Mouse (Mus musculus): Measurements from ENCODE around the gene Tef. TPM values are rescaled to one million over a fixed set of nuclear protein-coding genes. Genes with fewer than 3 reads are reported as not detected.
A peak's percentile ranks its signal among the peaks of the same experiment; 100 is the strongest.

The Tef gene
- polyA plus RNA-seq, 1 experiment, result 33.9 TPM

DNA sequence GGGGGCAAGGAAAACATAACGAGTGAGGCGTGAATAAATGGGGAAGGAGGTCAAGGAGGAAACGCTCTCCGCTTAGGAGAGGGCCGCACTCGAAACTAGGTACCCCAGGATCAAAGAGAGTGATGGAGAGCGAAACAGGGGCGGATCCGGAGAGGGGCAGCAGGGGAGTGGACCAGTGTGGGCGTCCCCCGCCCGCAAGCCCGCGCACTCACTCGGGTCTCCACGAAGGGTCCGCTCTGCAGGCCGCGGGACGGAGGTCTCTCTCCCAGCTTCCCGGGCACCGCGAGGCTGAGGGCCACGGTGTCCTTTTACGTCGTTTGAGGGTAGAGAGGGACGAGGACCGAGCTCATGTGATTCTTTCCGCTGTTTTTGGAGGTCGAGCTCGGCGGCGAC lies 55.5 kb downstream of the Tef start:
- Histone ChIP-seq H3K9ac (ENCODE audit: low read depth, poor library complexity, severe bottlenecking) (peak overlapping the region; percentile 67), H3K27ac (ENCODE audit: insufficient read depth, low read length) (no peak overlapping the region), H3K27me3 (ENCODE audit: control insufficient read depth, insufficient read depth, low read length, poor library complexity, severe bottlenecking) (no peaks in the 10 kb centered on the region), H3K4me1 (ENCODE audit: control insufficient read depth, insufficient read depth, low read length) (no peaks in the 10 kb centered on the region), H3K9me3 (replicated peaks; ENCODE audit: control insufficient read depth, insufficient read depth, low read length, poor library complexity, severe bottlenecking) (no peaks in the 10 kb centered on the region), H3K36me3 (ENCODE audit: control insufficient read depth, insufficient read depth, low read length, poor library complexity, severe bottlenecking) (no peaks in the 10 kb centered on the region), H3K4me3 (ENCODE audit: low read depth, low read length) (peak overlapping the region; percentile 76)
- no peak for TF ChIP-seq POLR2A (IDR thresholded peaks at IDR 0.05; ENCODE audit: insufficient read depth, low read length)

DNA sequence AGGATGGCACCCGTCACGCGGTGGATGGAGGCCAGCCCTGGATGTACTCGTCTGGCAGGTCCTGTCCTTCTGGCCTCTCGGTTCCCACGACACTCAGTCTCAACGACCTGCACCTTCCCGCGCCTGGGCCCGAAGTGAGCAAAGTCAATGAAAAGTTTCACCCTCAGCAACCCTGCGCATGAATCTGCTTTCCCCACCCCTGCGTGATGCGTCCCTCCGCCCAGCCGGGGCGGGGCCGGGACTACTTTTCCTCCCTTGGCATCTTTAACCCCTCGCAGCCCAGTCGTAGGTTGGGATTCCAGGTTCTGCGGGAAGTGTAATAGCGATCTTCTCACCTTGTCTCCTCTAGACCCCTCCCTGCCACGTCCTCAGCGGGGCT lies 55.9 kb downstream of the Tef start:
- Histone ChIP-seq H3K9me3 (replicated peaks; ENCODE audit: control insufficient read depth, insufficient read depth, low read length, poor library complexity, severe bottlenecking) (no peaks in the 10 kb centered on the region), H3K4me1 (ENCODE audit: control insufficient read depth, insufficient read depth, low read length) (no peaks in the 10 kb centered on the region), H3K27me3 (ENCODE audit: control insufficient read depth, insufficient read depth, low read length, poor library complexity, severe bottlenecking) (no peaks in the 10 kb centered on the region), H3K27ac (ENCODE audit: insufficient read depth, low read length) (peak overlapping the region; percentile 32; the same call in 1 of the 2 replicates), H3K4me3 (ENCODE audit: low read depth, low read length) (peak overlapping the region; percentile 76), H3K9ac (ENCODE audit: low read depth, poor library complexity, severe bottlenecking) (peak overlapping the region; percentile 67), H3K36me3 (ENCODE audit: control insufficient read depth, insufficient read depth, low read length, poor library complexity, severe bottlenecking) (no peaks in the 10 kb centered on the region)
- TF ChIP-seq POLR2A (IDR thresholded peaks at IDR 0.05; ENCODE audit: insufficient read depth, low read length) (peak; percentile 99), CTCF (IDR thresholded peaks at IDR 0.05; ENCODE audit: low read depth, low read length) (no peak), EP300 (IDR thresholded peaks at IDR 0.05; ENCODE audit: insufficient read depth, low read depth, low read length) (peak; percentile 87)

DNA sequence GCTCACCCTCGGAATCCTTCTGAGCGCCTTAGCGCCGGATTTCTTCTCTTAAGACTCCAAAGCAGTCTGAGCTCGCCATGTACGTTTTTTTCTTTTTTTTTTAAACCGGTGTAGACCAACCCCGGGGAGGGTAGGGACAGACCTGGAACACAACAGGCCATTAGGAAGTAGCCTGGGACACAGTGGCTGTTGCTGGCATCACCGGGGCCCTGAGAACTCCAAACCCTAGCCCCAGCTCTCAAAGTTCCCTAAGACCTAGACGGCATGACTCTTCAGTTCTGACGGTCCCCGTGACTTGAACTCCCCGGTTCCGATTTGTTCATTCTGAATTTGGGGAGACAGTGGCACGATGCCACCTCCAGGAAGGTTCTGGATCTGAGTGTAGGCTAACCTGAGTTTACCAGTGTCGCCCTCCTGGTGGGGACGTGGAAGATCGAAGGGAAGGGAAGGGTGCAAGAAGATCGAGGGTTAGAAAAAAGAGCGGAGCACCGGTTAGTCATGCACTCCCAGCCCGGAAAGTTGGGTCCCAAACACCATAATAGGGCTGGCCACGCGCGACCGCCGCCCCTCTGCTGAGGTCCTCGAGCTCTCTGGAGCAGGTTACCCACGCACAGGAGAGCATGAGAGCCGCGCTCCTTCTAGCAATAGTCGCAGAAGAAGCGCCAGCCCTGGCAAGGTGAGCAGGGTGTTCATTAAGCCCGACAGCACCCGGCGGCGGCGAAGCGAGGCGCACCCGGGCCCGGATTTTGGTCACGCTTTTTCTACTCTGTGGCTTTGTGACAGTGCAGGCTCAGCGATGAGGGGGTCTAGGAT lies 56.5 kb downstream of the Tef start, which contains the start of gene Tob2:
Gene Tob2 (minus strand): TSS at position 280 of the 813 bp plus-strand sequence.
- no peak for TF ChIP-seq POLR2A (IDR thresholded peaks at IDR 0.05; ENCODE audit: insufficient read depth, low read length)
- no peak for TF ChIP-seq EP300 (IDR thresholded peaks at IDR 0.05; ENCODE audit: insufficient read depth, low read depth, low read length)
- TF ChIP-seq CTCF (IDR thresholded peaks at IDR 0.05; ENCODE audit: low read depth, low read length), result no peak
- H3K9ac ChIP-seq (ENCODE audit: low read depth, poor library complexity, severe bottlenecking), result peak within 1 kb of the TSS; percentile 67
- no peaks in the 10 kb centered on the region for H3K4me1 ChIP-seq (ENCODE audit: control insufficient read depth, insufficient read depth, low read length)
- no peaks in the 10 kb centered on the region for H3K9me3 ChIP-seq (replicated peaks; ENCODE audit: control insufficient read depth, insufficient read depth, low read length, poor library complexity, severe bottlenecking)
- H3K27me3 ChIP-seq (ENCODE audit: control insufficient read depth, insufficient read depth, low read length, poor library complexity, severe bottlenecking), result no peaks in the 10 kb centered on the region
- peak within 1 kb of the TSS; percentile 85 for H3K27ac ChIP-seq (ENCODE audit: insufficient read depth, low read length)
- H3K36me3 ChIP-seq (ENCODE audit: control insufficient read depth, insufficient read depth, low read length, poor library complexity, severe bottlenecking), result no peaks in the 10 kb centered on the region
- peak within 1 kb of the TSS; percentile 76 for H3K4me3 ChIP-seq (ENCODE audit: low read depth, low read length)

DNA sequence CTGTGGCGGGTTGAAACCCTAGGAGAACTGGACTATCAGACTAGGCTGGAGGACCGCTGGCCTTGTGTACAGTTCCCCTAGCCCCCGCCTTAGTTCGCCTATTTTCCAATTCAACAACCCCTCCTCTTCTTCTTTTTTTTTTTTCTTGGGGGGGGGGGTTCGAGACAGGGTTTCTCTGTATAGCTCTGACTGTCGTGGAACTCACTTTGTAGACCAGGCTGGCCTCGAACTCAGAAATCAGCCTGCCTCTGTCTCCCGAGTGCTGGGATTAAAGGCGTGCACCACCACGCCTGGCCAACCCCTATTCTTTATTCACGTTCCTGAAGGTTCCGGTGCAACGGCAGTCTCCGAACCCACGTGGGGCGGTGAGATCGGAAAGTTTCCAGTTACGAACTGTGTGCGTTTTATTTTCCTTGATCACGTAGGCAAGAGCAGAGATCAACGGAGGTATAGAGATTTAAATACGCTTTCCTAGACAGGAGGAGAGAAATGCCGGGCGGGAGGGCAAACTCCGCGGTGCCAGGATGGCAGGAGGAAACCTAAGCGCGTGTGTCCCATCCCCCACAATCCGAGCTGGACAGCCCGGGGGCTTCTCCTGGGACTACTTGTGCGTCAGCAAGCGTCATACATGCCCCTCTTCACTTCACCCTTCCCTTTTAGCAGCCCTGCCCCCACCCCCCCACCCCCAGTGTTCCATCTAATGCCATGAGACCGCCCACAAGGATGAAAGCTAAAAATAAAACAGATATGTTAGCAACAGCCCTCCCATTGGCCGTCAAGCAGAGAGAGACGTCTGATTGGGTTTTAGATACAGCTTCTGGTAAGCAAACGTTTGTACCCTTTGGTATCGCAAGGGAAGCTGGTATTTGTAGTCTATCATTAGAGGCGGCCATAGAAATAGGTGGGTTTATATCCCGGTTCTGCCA lies 57.4 kb downstream of the Tef start:
- H3K27me3 ChIP-seq (ENCODE audit: control insufficient read depth, insufficient read depth, low read length, poor library complexity, severe bottlenecking), result no peaks in the 10 kb centered on the region
- TF ChIP-seq POLR2A (IDR thresholded peaks at IDR 0.05; ENCODE audit: insufficient read depth, low read length), result no peak
- no peak for TF ChIP-seq EP300 (IDR thresholded peaks at IDR 0.05; ENCODE audit: insufficient read depth, low read depth, low read length)
- TF ChIP-seq CTCF (IDR thresholded peaks at IDR 0.05; ENCODE audit: low read depth, low read length), result no peak
- 0 out of 2 replicates have a peak, but pooled peaks cover 3% of the 10 kb centered on the region for H3K36me3 ChIP-seq (ENCODE audit: control insufficient read depth, insufficient read depth, low read length, poor library complexity, severe bottlenecking)
- no peaks in the 10 kb centered on the region for H3K9me3 ChIP-seq (replicated peaks; ENCODE audit: control insufficient read depth, insufficient read depth, low read length, poor library complexity, severe bottlenecking)
- H3K27ac ChIP-seq (ENCODE audit: insufficient read depth, low read length), result peak overlapping the region; percentile 85
- peak overlapping the region; percentile 76 for H3K4me3 ChIP-seq (ENCODE audit: low read depth, low read length)
- peak overlapping the region; percentile 67 for H3K9ac ChIP-seq (ENCODE audit: low read depth, poor library complexity, severe bottlenecking)
- H3K4me1 ChIP-seq (ENCODE audit: control insufficient read depth, insufficient read depth, low read length), result no peaks in the 10 kb centered on the region

DNA sequence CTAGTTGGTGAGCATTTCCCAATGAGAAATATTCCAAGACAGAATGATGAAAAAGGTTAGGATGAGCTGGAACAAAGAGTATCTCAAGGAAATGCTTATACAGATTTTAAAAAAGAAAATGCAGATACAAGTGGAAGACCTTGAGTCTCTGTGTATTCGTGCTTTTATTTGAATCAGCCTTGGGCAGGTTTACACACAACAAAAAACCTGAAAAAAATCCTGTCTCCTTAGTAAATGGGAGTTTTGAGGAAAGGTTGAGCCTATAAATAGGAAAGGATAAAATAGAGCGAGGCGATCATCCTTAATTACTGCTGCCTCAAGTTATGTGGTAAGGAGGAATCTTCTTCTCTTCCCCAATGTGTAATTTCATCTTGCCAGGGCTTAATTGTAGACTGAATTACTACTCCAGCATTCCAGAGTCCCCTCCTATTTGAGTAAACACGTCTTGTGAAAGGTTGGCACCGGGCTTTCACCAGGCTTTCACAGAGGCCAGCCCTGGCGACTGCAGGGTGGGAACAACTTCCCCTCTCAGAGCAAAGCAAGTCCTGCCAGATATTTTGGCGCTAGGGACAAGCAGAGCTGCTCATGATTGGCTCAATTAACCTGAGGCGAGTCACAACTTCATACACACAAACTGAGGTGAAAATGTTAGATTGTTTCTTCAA lies 58.4 kb downstream of the Tef start:
- H3K27ac ChIP-seq (ENCODE audit: insufficient read depth, low read length), result no peak overlapping the region
- no peaks in the 10 kb centered on the region for H3K27me3 ChIP-seq (ENCODE audit: control insufficient read depth, insufficient read depth, low read length, poor library complexity, severe bottlenecking)
- no peaks in the 10 kb centered on the region for H3K9me3 ChIP-seq (replicated peaks; ENCODE audit: control insufficient read depth, insufficient read depth, low read length, poor library complexity, severe bottlenecking)
- TF ChIP-seq CTCF (IDR thresholded peaks at IDR 0.05; ENCODE audit: low read depth, low read length) (no peak), EP300 (IDR thresholded peaks at IDR 0.05; ENCODE audit: insufficient read depth, low read depth, low read length) (no peak), POLR2A (IDR thresholded peaks at IDR 0.05; ENCODE audit: insufficient read depth, low read length) (no peak)
- H3K36me3 ChIP-seq (ENCODE audit: control insufficient read depth, insufficient read depth, low read length, poor library complexity, severe bottlenecking), result peaks cover 10% of the 10 kb centered on the region
- H3K4me3 ChIP-seq (ENCODE audit: low read depth, low read length), result no peak overlapping the region
- no peaks in the 10 kb centered on the region for H3K4me1 ChIP-seq (ENCODE audit: control insufficient read depth, insufficient read depth, low read length)
- H3K9ac ChIP-seq (ENCODE audit: low read depth, poor library complexity, severe bottlenecking), result no peak overlapping the region

Data from ES-Bruce4 (cell line).